Mouse (Mus musculus): ENCODE data around the gene Paox. TPM values are rescaled to one million over a fixed set of nuclear protein-coding genes. Genes with fewer than 3 reads are reported as not detected.

Paox gene
- total and polyA plus RNA-seq, 3 experiments = 0.25 TPM; not detected in 2

- Histone ChIP-seq H3K36me3 (ENCODE audit: control insufficient read depth in 1 of 2, insufficient read depth in 2 of 2, low read length in 2 of 2) (no peaks in the 10 kb centered on the region), H3K4me3 (ENCODE audit: control insufficient read depth in 1 of 2, insufficient read depth in 1 of 2, low read depth in 2 of 2, low read length in 2 of 2) (no peak overlapping the region), H3K27me3 (ENCODE audit: control insufficient read depth in 1 of 2, insufficient read depth in 2 of 2, low read length in 2 of 2) (no peaks in the 10 kb centered on the region), H3K4me1 (ENCODE audit: control insufficient read depth in 1 of 2, insufficient read depth in 2 of 2, low read length in 2 of 2) (no peaks in the 10 kb centered on the region), H3K9ac (ENCODE audit: control insufficient read depth, low read depth, low read length, poor library complexity, severe bottlenecking) (no peak overlapping the region), H3K9me3 (replicated peaks; ENCODE audit: insufficient read depth, low read length) (no peaks in the 10 kb centered on the region), H3K27ac (ENCODE audit: control insufficient read depth, low read depth, low read length) (no peak overlapping the region), H3K79me2 (ENCODE audit: control insufficient read depth, insufficient read depth, low read length, poor library complexity) (no peaks in the 10 kb centered on the region)
- no peak for TF ChIP-seq SMC3 (IDR thresholded peaks at IDR 0.05; ENCODE audit: low read depth, low read length)
- no peak for TF ChIP-seq NRF1 (IDR thresholded peaks at IDR 0.05; ENCODE audit: insufficient read depth, low read depth, low read length, poor library complexity, severe bottlenecking)
- no peak for TF ChIP-seq GATA1 (IDR thresholded peaks at IDR 0.05; ENCODE audit: low read depth, low read length)
- TF ChIP-seq ZC3H11A (IDR thresholded peaks at IDR 0.05; ENCODE audit: low read depth, low read length) = no peak
- no peak for DNase-seq (ENCODE audit: low read depth, low spot score)
Observed at GRCm38 (mm10) chr7:140153829-140154217, 38.2 kb downstream of the Paox start.

GRCm38 (mm10) chr7:140154218-140154927, 38.8 kb downstream of the Paox start, which contains the start of gene Sprn:
Gene Sprn (minus strand): TSS chr7:140154877.
- Histone ChIP-seq H3K79me2 (ENCODE audit: control insufficient read depth, insufficient read depth, low read length, poor library complexity) (no peaks in the 10 kb centered on the region), H3K27ac (ENCODE audit: control insufficient read depth, low read depth, low read length) (no peak within 1 kb of the TSS), H3K36me3 (ENCODE audit: control insufficient read depth in 1 of 2, insufficient read depth in 2 of 2, low read length in 2 of 2) (no peaks in the 10 kb centered on the region), H3K4me1 (ENCODE audit: control insufficient read depth in 1 of 2, insufficient read depth in 2 of 2, low read length in 2 of 2) (no peaks in the 10 kb centered on the region), H3K4me3 (ENCODE audit: control insufficient read depth in 1 of 2, insufficient read depth in 1 of 2, low read depth in 2 of 2, low read length in 2 of 2) (no peak within 1 kb of the TSS), H3K9ac (ENCODE audit: control insufficient read depth, low read depth, low read length, poor library complexity, severe bottlenecking) (no peak within 1 kb of the TSS), H3K27me3 (ENCODE audit: control insufficient read depth in 1 of 2, insufficient read depth in 2 of 2, low read length in 2 of 2) (no peaks in the 10 kb centered on the region), H3K9me3 (replicated peaks; ENCODE audit: insufficient read depth, low read length) (no peaks in the 10 kb centered on the region)
- no peak for DNase-seq (ENCODE audit: low read depth, low spot score)
- no peak for TF ChIP-seq MYB (IDR thresholded peaks at IDR 0.05; ENCODE audit: low read depth, low read length)
- TF ChIP-seq KAT2A (conservative IDR thresholded peaks at IDR 0.05; ENCODE audit: low read depth, low read length) = no peak
- no peak for TF ChIP-seq MXI1 (IDR thresholded peaks at IDR 0.05; ENCODE audit: low read depth, low read length)

DNA sequence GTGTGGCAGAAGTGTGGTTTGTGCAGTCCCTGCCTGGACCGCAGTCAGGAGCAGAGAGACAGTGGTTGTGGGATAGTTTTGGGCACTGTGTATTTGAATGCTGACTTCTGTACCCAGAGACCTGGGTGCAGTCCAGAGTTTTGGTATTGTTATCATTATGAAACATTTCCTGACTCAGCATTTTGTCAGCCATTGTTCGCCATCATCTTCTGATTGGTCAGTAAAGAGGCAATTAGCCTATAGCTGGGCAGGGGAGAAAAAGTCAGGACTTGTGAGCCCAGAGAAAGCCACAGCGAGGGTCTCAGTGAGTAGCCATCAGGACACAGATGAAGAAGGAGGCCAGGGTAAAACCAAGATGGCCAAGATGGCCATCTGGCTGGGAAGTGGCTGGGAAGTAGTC, 44.8 kb downstream of the Paox start:
- Histone ChIP-seq H3K27me3 (ENCODE audit: control insufficient read depth in 1 of 2, insufficient read depth in 2 of 2, low read length in 2 of 2) (no peaks in the 10 kb centered on the region), H3K4me3 (ENCODE audit: control insufficient read depth in 1 of 2, insufficient read depth in 1 of 2, low read depth in 2 of 2, low read length in 2 of 2) (no peak overlapping the region), H3K27ac (ENCODE audit: control insufficient read depth, low read depth, low read length) (no peak overlapping the region), H3K79me2 (ENCODE audit: control insufficient read depth, insufficient read depth, low read length, poor library complexity) (no peaks in the 10 kb centered on the region), H3K4me1 (ENCODE audit: control insufficient read depth in 1 of 2, insufficient read depth in 2 of 2, low read length in 2 of 2) (no peaks in the 10 kb centered on the region; a peak in 1 of 4 replicates), H3K9ac (ENCODE audit: control insufficient read depth, low read depth, low read length, poor library complexity, severe bottlenecking) (no peak overlapping the region), H3K36me3 (ENCODE audit: control insufficient read depth in 1 of 2, insufficient read depth in 2 of 2, low read length in 2 of 2) (no peaks in the 10 kb centered on the region), H3K9me3 (replicated peaks; ENCODE audit: insufficient read depth, low read length) (no peaks in the 10 kb centered on the region)
- no peak for DNase-seq (ENCODE audit: low read depth, low spot score)
- TF ChIP-seq ZNF384 (IDR thresholded peaks at IDR 0.05; ENCODE audit: low read depth, low read length) = no peak
- TF ChIP-seq NELFE (IDR thresholded peaks at IDR 0.05; ENCODE audit: low read depth, low read length) = no peak
- TF ChIP-seq USF2 (IDR thresholded peaks at IDR 0.05; ENCODE audit: borderline replicate concordance in 1 of 2, insufficient read depth in 1 of 2, low read depth in 1 of 2, low read length in 2 of 2) = no peak
- TF ChIP-seq NRF1 (IDR thresholded peaks at IDR 0.05; ENCODE audit: insufficient read depth, low read depth, low read length, poor library complexity, severe bottlenecking) = no peak
- no peak for TF ChIP-seq RCOR1 (IDR thresholded peaks at IDR 0.05; ENCODE audit: low read depth, low read length)
- no peak for TF ChIP-seq USF1 (IDR thresholded peaks at IDR 0.05; ENCODE audit: low read depth, low read length)
- TF ChIP-seq POLR2AphosphoS2 (IDR thresholded peaks at IDR 0.05; ENCODE audit: low read length) = no peak
- peak; percentile 83 for TF ChIP-seq MAFK (IDR thresholded peaks at IDR 0.05; ENCODE audit: borderline replicate concordance, low read depth, low read length)
